Comparison of ENCODE assay signal across 30 mouse cellular contexts in genomic region chr2:63855476-63855875, GRCm38 (mm10).
"Had no signal": no experiment of that assay in that cellular context is flagged by ENCODE, and none has a peak within 500 bp of the region (broad histone marks: within the 10 kb centered on the region; RNA-seq: fewer than 3 reads in every experiment).

No protein-coding gene starts in this region.

- H3K4me2 ChIP-seq: limb, embryonic 15.5 days; liver, embryonic 11.5 days; liver, embryonic 12.5 days; liver, embryonic 13.5 days; liver, embryonic 15.5 days; lung, embryonic 14.5 days; lung, embryonic 15.5 days; midbrain, embryonic 12.5 days; midbrain, embryonic 13.5 days; midbrain, embryonic 15.5 days; neural tube, embryonic 12.5 days had no signal

- ATAC-seq: liver, embryonic 12.5 days; liver, postnatal 0 days; lung, postnatal 0 days; midbrain, embryonic 13.5 days; midbrain, embryonic 15.5 days had no signal

- H3K4me1 ChIP-seq: liver, embryonic 12.5 days; liver, embryonic 13.5 days; liver, embryonic 15.5 days; lung, embryonic 15.5 days; megakaryocyte, embryonic 14.5 days had no signal

- H3K9ac ChIP-seq: limb, embryonic 12.5 days; limb, embryonic 13.5 days; limb, embryonic 15.5 days; liver, embryonic 12.5 days; liver, embryonic 13.5 days; liver, embryonic 14.5 days; liver, embryonic 15.5 days; liver, postnatal 0 days; lung, embryonic 14.5 days; lung, embryonic 15.5 days; midbrain, embryonic 12.5 days; midbrain, embryonic 13.5 days; midbrain, embryonic 15.5 days; neural tube, embryonic 12.5 days had no signal

- H3K27me3 ChIP-seq: limb, embryonic 12.5 days; limb, embryonic 13.5 days; limb, embryonic 15.5 days; liver, embryonic 12.5 days; liver, embryonic 13.5 days; liver, embryonic 15.5 days; lung, embryonic 15.5 days; megakaryocyte, embryonic 14.5 days; midbrain, embryonic 12.5 days; midbrain, embryonic 13.5 days; midbrain, embryonic 15.5 days; neural tube, embryonic 12.5 days had no signal

- H3K27ac ChIP-seq: limb, embryonic 12.5 days; limb, embryonic 13.5 days; limb, embryonic 15.5 days; liver, embryonic 12.5 days; liver, embryonic 13.5 days; liver, embryonic 14.5 days; liver, embryonic 15.5 days; lung, embryonic 15.5 days; macrophage; midbrain, embryonic 10.5 days; midbrain, embryonic 12.5 days; midbrain, embryonic 13.5 days; midbrain, embryonic 15.5 days; neural tube, embryonic 12.5 days had no signal

- H3K9me3 ChIP-seq: limb, embryonic 10.5 days; limb, embryonic 12.5 days; limb, embryonic 13.5 days; limb, embryonic 15.5 days; liver, embryonic 12.5 days; liver, embryonic 13.5 days; liver, embryonic 15.5 days; lung, embryonic 15.5 days; megakaryocyte, embryonic 14.5 days; midbrain, embryonic 10.5 days; midbrain, embryonic 12.5 days; midbrain, embryonic 13.5 days; midbrain, embryonic 15.5 days; neural tube, embryonic 12.5 days had no signal

- H3K36me3 ChIP-seq: limb, embryonic 10.5 days; limb, embryonic 12.5 days; limb, embryonic 13.5 days; limb, embryonic 15.5 days; liver, embryonic 12.5 days; liver, embryonic 13.5 days; liver, embryonic 15.5 days; lung, embryonic 15.5 days; midbrain, embryonic 10.5 days; midbrain, embryonic 12.5 days; midbrain, embryonic 13.5 days; midbrain, embryonic 15.5 days; neural tube, embryonic 12.5 days had no signal

- DNase-seq: left cerebral cortex, postnatal 4 days; liver; liver, embryonic 13.5 days; liver, postnatal 0 days; lung, adult 18-20 months; lung, adult 2 months; lung, embryonic 14.5 days; lung, postnatal 10 days; lung, postnatal 14 days; lung, postnatal 36 days; lung, postnatal 4 days; midbrain, embryonic 14.5 days had no signal

- H3K4me3 ChIP-seq: limb, embryonic 10.5 days; limb, embryonic 12.5 days; limb, embryonic 13.5 days; limb, embryonic 15.5 days; liver, embryonic 12.5 days; liver, embryonic 13.5 days; liver, embryonic 15.5 days; lung, embryonic 15.5 days; megakaryocyte, embryonic 14.5 days; midbrain, embryonic 10.5 days; midbrain, embryonic 12.5 days; midbrain, embryonic 13.5 days; midbrain, embryonic 15.5 days; myocyte; neural tube, embryonic 12.5 days had no signal
